Mouse (Mus musculus): ENCODE data around the gene Efhd1. TPM values are rescaled to one million over a fixed set of nuclear protein-coding genes. Genes with fewer than 3 reads are reported as not detected.

The Efhd1 gene
- total RNA-seq, 2 experiments from 2014 or later = 3.4 to 6.1 TPM

Other genes starting within 250 kb of the Efhd1 start
- gene Alppl2, start 174.4 kb upstream of the Efhd1 start, total RNA-seq (2021) = not detected
- gene Alpi, start 162.8 kb upstream of the Efhd1 start, total RNA-seq (2021) = not detected
- not detected for gene Akp3, start 139.4 kb upstream of the Efhd1 start, total RNA-seq (2021)
- not detected for gene Ecel1, start 107.8 kb upstream of the Efhd1 start, total RNA-seq (2021)
- gene Prss56, start 81.0 kb upstream of the Efhd1 start, total RNA-seq (2021) = not detected
- gene Chrnd, start 73.8 kb upstream of the Efhd1 start, total RNA-seq (2021) = 1 to 10 TPM; 2.4 to 3.2 TPM
- not detected for gene Chrng, start 59.7 kb upstream of the Efhd1 start, total RNA-seq (2021)
- gene Eif4e2, start 50.4 kb upstream of the Efhd1 start, total RNA-seq (2021) = 10 to 100 TPM; 49.6 to 51.0 TPM
- gene Gigyf2, start 62.6 kb downstream of the Efhd1 start, total RNA-seq (2021) = 10 to 100 TPM; 31.9 to 42.2 TPM
- under 1 TPM; 0.28 to 0.43 TPM for gene Kcnj13, start 130.4 kb downstream of the Efhd1 start, total RNA-seq (2021)
- not detected for gene Snorc, start 205.9 kb downstream of the Efhd1 start, total RNA-seq (2021)
- 10 to 100 TPM; 16.8 to 19.4 TPM for gene Neu2, start 245.5 kb downstream of the Efhd1 start, total RNA-seq (2021)

Data from gastrocnemius, adult 18-20 months (tissue).